Mouse (Mus musculus): ENCODE results near the gene Ttc29.

DNA sequence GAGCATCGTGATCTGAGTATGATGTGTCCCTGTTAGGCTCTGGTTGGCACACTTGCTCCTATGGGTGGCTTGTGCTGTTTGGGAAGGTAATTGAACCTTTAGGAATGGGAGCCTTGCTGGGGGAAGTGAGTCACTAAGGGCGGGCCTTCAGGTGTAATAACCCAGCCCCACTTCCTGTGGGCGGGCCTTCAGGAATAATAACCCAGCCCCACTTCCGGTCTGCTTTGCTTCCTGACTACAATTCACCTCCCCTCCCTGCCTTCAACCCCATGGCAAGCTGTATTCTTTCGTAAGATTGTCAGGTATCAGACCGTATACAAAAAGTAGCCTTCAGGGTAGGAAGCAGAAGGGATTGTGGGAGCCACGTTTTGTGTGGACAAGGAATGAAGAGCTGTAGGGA lies 177.7 kb downstream of the Ttc29 start:
- TF ChIP-seq ZC3H11A (IDR thresholded peaks at IDR 0.05; ENCODE audit: borderline replicate concordance, low read depth, low read length): no peak
- TF ChIP-seq MAFK (IDR thresholded peaks at IDR 0.05; ENCODE audit: insufficient read depth, low read depth, low read length): no peak
- no peak for TF ChIP-seq ZNF384 (IDR thresholded peaks at IDR 0.05; ENCODE audit: low read depth, low read length)
- TF ChIP-seq HCFC1 (IDR thresholded peaks at IDR 0.05; ENCODE audit: borderline replicate concordance, insufficient read depth, low read length): no peak
